Mouse (Mus musculus) thymus, postnatal 10 days (tissue): ENCODE data around the gene Nedd4.
A peak's percentile ranks its signal among the peaks of the same experiment; 100 is the strongest.
"Not testable (repeated sequence)": the region's sequence is repeated elsewhere in the genome, so short reads cannot be mapped to it uniquely, and the experiment has no call there.

Experiments
- DNase-seq, 2 experiments: peaks; one replicate each; pipeline ENCODE4 v3.0.0; 2021; ENCODE audit warnings: low spot score in 2 of 2

Gene Nedd4

GRCm38 (mm10) chr9:72652961-72653360, 9.2 kb upstream of the Nedd4 start:
- DNase-seq, result no peak

- DNase-seq, result no peak
Observed at GRCm38 (mm10) chr9:72653533-72653932, 8.6 kb upstream of the Nedd4 start.

GRCm38 (mm10) chr9:72654593-72655242, 7.4 kb upstream of the Nedd4 start:
- DNase-seq, result peak; percentile 28 to 57

- DNase-seq, result no peak
Observed at GRCm38 (mm10) chr9:72655602-72656001, 6.5 kb upstream of the Nedd4 start.

GRCm38 (mm10) chr9:72656491-72656890, 5.7 kb upstream of the Nedd4 start:
- no peak for DNase-seq

GRCm38 (mm10) chr9:72656940-72657339, 5.2 kb upstream of the Nedd4 start:
- no peak for DNase-seq

- DNase-seq, result no peak
Observed at GRCm38 (mm10) chr9:72657694-72658093, 4.5 kb upstream of the Nedd4 start.

GRCm38 (mm10) chr9:72660139-72660538, 2.0 kb upstream of the Nedd4 start:
- DNase-seq, result peak; percentile 19 to 58

- no peak for DNase-seq
Observed at GRCm38 (mm10) chr9:72660911-72661310, 1.2 kb upstream of the Nedd4 start.

GRCm38 (mm10) chr9:72661561-72661894, 618 bp upstream of the Nedd4 start:
- DNase-seq, result no peak

- DNase-seq, result peak; percentile 37 to 40
Observed at GRCm38 (mm10) chr9:72662691-72663533, 766 bp downstream of the Nedd4 start.

GRCm38 (mm10) chr9:72663534-72663918, 1.4 kb downstream of the Nedd4 start:
- DNase-seq, result no peak

- DNase-seq, result no peak
Observed at GRCm38 (mm10) chr9:72664409-72665351, 2.5 kb downstream of the Nedd4 start.

- no peak for DNase-seq
Observed at GRCm38 (mm10) chr9:72665517-72665916, 3.4 kb downstream of the Nedd4 start.

- not testable (repeated sequence) for DNase-seq
Observed at GRCm38 (mm10) chr9:72666352-72667021, 4.3 kb downstream of the Nedd4 start.

- DNase-seq, result no peak
Observed at GRCm38 (mm10) chr9:72667126-72667525, 5.0 kb downstream of the Nedd4 start.

- no peak for DNase-seq
Observed at GRCm38 (mm10) chr9:72669383-72669782, 7.2 kb downstream of the Nedd4 start.

- peak; percentile 55 to 86 for DNase-seq
Observed at GRCm38 (mm10) chr9:72672361-72672760, 10.2 kb downstream of the Nedd4 start.

- no peak for DNase-seq
Observed at GRCm38 (mm10) chr9:72674957-72675744, 13.0 kb downstream of the Nedd4 start.

- no peak for DNase-seq
Observed at GRCm38 (mm10) chr9:72675745-72676200, 13.6 kb downstream of the Nedd4 start.

- DNase-seq, result no peak
Observed at GRCm38 (mm10) chr9:72677659-72678058, 15.5 kb downstream of the Nedd4 start.
